Mouse (Mus musculus) intestine, embryonic 15.5 days (tissue): ENCODE results near the gene Abca2. TPM values are rescaled to one million over a fixed set of nuclear protein-coding genes. Genes with fewer than 3 reads are reported as not detected.

ENCODE experiments used
- ATAC-seq: fragments of 200-750 bp; cut with Nextera tagmentation; 2 replicates; pipeline ENCODE4 v1.8.0; 2017; ENCODE audit warnings: moderate TSS enrichment, moderate library complexity
- H3K27ac ChIP-seq: fragments of 300-500 bp; sonication (generic); 2 replicates; pipeline ENCODE4 v1.5.1; 2015; ENCODE audit warnings: mild to moderate bottlenecking, inconsistent platforms
- H3K27me3 ChIP-seq: fragments of 300-500 bp; sonication (generic); replicated peaks from 2 replicates; pipeline ENCODE4 v1.6.1; 2015; ENCODE audit warnings: inconsistent platforms
- H3K36me3 ChIP-seq: fragments of 300-500 bp; sonication (generic); 2 replicates; pipeline ENCODE4 v1.6.1; 2015; ENCODE audit warnings: inconsistent platforms
- H3K4me1 ChIP-seq: fragments of 300-500 bp; sonication (generic); replicated peaks from 2 replicates; pipeline ENCODE4 v1.6.1; 2015; ENCODE audit warnings: inconsistent platforms
- H3K4me2 ChIP-seq: fragments of 300-500 bp; sonication (generic); replicated peaks from 2 replicates; pipeline ENCODE4 v1.6.1; 2015; ENCODE audit warnings: mild to moderate bottlenecking, inconsistent platforms
- H3K4me3 ChIP-seq: fragments of 300-500 bp; sonication (generic); replicated peaks from 2 replicates; pipeline ENCODE4 v1.5.1; 2015; ENCODE audit warnings: inconsistent platforms
- H3K9ac ChIP-seq: fragments of 300-500 bp; sonication (generic); 2 replicates; pipeline ENCODE4 v1.6.1; 2015; ENCODE audit warnings: inconsistent platforms
- H3K9me3 ChIP-seq: fragments of 300-500 bp; sonication (generic); 2 replicates; pipeline ENCODE4 v1.6.1; 2016; ENCODE audit warnings: inconsistent platforms
- WGBS: fragments of 180-500 bp; shearing (Covaris S2); methylation state at CpG from one replicate; pipeline ENCODE4 v1.1.7; 2015; 5-methylcytosine and 5-hydroxymethylcytosine counted together
- polyA plus RNA-seq: library from polyadenylated mRNA; unstranded; fragments of >200 nt; fragmentation: Nextera tagmentation; extraction: Ambion mirVana; gene quantifications from 2 replicates; pipeline ENCODE4 v1.2.1, GENCODE M21; 2015

Gene Abca2
- polyA plus RNA-seq, 1 experiment from 2014 or later, result 2.8 TPM

DNA sequence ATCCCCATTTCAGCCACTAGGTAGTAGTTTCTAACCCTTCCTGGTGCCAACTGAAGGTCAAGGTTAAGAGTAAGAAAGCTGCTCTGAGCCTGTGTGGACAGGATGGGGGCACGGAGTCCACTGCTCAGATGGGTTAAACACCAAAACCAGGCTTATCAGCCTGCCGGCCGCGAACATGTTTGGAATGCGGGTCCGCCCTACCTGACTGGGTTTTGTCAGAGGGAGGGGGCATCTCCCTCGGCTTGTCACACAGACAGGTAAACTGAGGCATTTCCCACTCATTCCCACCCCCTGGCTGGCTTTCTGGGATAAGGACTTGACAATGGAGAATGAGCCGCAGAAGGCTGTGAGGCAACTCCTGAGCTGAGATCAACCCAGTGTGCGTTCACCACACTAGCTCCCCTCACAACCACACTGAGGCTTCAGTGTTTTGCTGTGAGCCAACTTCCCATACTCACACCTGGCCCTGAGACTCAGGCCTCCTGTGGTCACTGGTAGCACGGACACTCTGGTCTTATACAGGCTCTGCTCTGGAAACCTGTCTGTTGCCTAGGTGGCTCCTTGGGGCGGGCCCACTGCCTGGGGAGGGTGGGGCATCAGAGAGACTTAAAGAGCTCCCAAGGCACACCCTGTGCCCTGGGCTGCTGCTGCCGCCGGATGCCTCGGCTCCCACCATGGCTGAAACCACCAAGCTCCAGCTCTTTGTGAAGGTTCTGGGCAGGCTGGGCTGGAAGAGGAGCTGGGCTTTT is 27.9 kb downstream of the Abca2 start, which contains the start of gene Clic3:
TSS of gene Clic3 (plus strand) at position 634 of the 749 bp plus-strand sequence.
- H3K9ac ChIP-seq, result no peak within 1 kb of the TSS
- ATAC-seq, result peak; percentile 38; the same call in 1 of the 2 replicates

GRCm38 (mm10) chr2:25457022-25457896 is 28.8 kb downstream of the Abca2 start:
- Histone ChIP-seq H3K4me1 (peaks cover 34% of the 10 kb centered on the region), H3K27me3 (no peaks in the 10 kb centered on the region), H3K4me3 (no peak overlapping the region), H3K4me2 (0 out of 2 replicates have a peak overlapping the region, but pooled peaks have one; percentile 3), H3K36me3 (no peaks in the 10 kb centered on the region), H3K9me3 (no peaks in the 10 kb centered on the region), H3K27ac (no peak overlapping the region), H3K9ac (no peak overlapping the region)
- no peak for ATAC-seq
- WGBS, result 80% methylated on average over 9 of the region's 9 CpGs

More for the DNA sequence above, 27.9 kb downstream of the Abca2 start, which contains the start of gene Clic3:
- Histone ChIP-seq H3K4me1 (peaks cover 32% of the 10 kb centered on the region), H3K27me3 (no peaks in the 10 kb centered on the region), H3K27ac (no peak within 1 kb of the TSS), H3K4me3 (no peak within 1 kb of the TSS), H3K36me3 (no peaks in the 10 kb centered on the region), H3K9me3 (no peaks in the 10 kb centered on the region), H3K4me2 (0 out of 2 replicates have a peak within 1 kb of the TSS, but pooled peaks have one; percentile 3)
- WGBS, result 42% methylated on average over 14 of the region's 14 CpGs

GRCm38 (mm10) chr2:25458911-25459310 is 30.4 kb downstream of the Abca2 start:
- H3K27me3 ChIP-seq, result no peaks in the 10 kb centered on the region
- H3K4me1 ChIP-seq, result peaks cover 34% of the 10 kb centered on the region
- 69% methylated on average over 5 of the region's 5 CpGs for WGBS
- H3K9ac ChIP-seq, result no peak overlapping the region
- no peaks in the 10 kb centered on the region for H3K9me3 ChIP-seq
- no peak overlapping the region for H3K4me3 ChIP-seq
- 0 out of 2 replicates have a peak overlapping the region, but pooled peaks have one; percentile 10 for H3K27ac ChIP-seq
- no peaks in the 10 kb centered on the region for H3K36me3 ChIP-seq
- ATAC-seq, result peak; percentile 9; the same call in 1 of the 2 replicates
- H3K4me2 ChIP-seq, result 0 out of 2 replicates have a peak overlapping the region, but pooled peaks have one; percentile 77

DNA sequence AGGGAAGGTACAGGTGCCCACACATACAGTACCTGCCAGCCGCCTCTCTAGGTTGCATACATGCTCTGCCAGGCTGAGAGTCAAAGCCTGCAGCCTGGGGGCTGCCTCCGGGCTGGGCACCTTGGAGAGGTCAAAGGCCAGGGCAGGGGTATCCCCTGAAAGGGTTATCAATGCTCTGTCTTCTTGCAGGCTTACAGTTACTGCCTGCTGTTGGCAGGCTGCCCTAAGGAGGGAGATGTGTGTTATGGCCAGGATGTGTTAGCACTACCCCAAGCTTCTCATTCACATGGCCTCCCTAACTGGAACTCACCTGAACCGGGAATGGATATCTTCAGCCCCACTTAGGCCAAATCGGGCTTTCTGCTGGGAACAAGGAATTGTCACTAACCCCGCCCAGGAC is 31.6 kb downstream of the Abca2 start:
- no peaks in the 10 kb centered on the region for H3K9me3 ChIP-seq
- H3K4me1 ChIP-seq, result peaks cover 34% of the 10 kb centered on the region
- peak overlapping the region; percentile 66 for H3K9ac ChIP-seq
- H3K36me3 ChIP-seq, result no peaks in the 10 kb centered on the region
- peak overlapping the region; percentile 83 for H3K27ac ChIP-seq
- no peaks in the 10 kb centered on the region for H3K27me3 ChIP-seq
- WGBS, result 29% methylated on average over 5 of the region's 5 CpGs
- H3K4me2 ChIP-seq, result peak overlapping the region; percentile 77
- H3K4me3 ChIP-seq, result peak overlapping the region; percentile 64
- peak; percentile 9 for ATAC-seq

DNA sequence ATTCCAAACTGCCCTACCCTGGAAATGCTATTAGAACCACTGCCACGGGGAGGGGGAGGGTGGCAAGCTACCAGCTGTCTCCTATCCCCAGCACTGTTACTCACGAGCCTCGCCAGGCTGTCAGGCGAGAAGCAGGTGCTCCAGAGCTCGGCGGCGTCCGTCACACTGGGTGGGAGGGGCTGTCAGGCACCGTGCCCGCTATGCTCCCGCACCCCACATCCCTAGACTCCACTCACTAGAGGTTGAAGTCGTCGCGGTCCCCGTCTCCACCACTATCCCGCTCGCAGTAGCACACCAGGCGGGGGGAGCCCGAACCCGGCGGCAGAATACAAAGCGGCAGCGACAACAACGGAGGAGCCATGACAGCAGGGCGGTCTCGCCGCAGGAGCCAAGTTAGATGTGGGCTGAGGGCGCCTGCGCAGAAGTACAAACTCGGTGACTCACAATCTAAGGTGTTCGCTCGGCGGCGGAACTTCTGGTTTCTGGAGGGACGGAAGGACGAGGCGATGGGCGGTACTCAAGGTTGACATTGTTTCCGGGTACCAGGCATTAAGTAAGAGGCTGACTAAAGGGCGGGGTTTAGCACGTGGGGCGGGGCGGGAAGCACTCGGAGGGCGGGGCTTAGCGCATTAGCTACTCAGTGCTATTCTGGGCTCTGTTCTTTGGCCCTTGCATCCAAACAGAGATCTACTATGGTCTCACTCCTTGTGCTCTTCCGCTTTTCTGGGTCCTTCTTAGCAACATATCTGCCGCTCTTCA is 32.2 kb downstream of the Abca2 start, which contains the start of gene Paxx:
TSS of gene Paxx (minus strand) at position 544 of the 759 bp plus-strand sequence.
- Histone ChIP-seq H3K36me3 (no peaks in the 10 kb centered on the region), H3K4me3 (peak within 1 kb of the TSS; percentile 64), H3K27ac (peak within 1 kb of the TSS; percentile 83), H3K9ac (peak within 1 kb of the TSS; percentile 66), H3K27me3 (no peaks in the 10 kb centered on the region), H3K4me1 (peaks cover 37% of the 10 kb centered on the region), H3K9me3 (no peaks in the 10 kb centered on the region), H3K4me2 (peak within 1 kb of the TSS; percentile 77)
- under 1% methylated on average over 48 of the region's 48 CpGs for WGBS
- ATAC-seq, result peak; percentile 92

DNA sequence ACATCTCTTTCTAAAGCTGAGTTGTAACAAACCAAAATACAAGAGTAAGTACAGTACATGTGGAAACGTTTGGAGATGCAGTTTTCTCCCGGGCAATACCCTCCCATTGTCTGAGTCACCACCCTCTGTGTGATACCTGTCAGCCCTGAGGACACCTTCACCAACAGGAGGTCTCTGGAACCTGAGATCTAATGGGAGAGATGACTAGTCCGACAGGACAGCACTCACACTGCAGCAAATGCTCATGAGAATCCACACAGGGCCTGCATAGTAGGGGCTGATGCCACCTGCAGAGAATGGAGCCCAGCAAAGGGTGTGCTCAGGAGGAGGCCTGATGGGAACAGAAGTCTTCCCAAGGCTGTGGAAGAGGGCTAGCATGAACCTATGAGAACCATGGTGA is 32.9 kb downstream of the Abca2 start:
- H3K4me3 ChIP-seq, result peak overlapping the region; percentile 64
- peak overlapping the region; percentile 75 for H3K27ac ChIP-seq
- no peaks in the 10 kb centered on the region for H3K27me3 ChIP-seq
- WGBS, result 25% methylated on average over 3 of the region's 3 CpGs
- H3K9ac ChIP-seq, result no peak overlapping the region
- H3K4me2 ChIP-seq, result peak overlapping the region; percentile 77
- 0 out of 2 replicates have a peak, but pooled peaks have one; percentile 0 for ATAC-seq
- no peaks in the 10 kb centered on the region for H3K9me3 ChIP-seq
- no peaks in the 10 kb centered on the region for H3K36me3 ChIP-seq
- H3K4me1 ChIP-seq, result peaks cover 34% of the 10 kb centered on the region

- Histone ChIP-seq H3K4me3 (no peak overlapping the region), H3K4me1 (peaks cover 35% of the 10 kb centered on the region), H3K27me3 (no peaks in the 10 kb centered on the region), H3K9ac (no peak overlapping the region), H3K27ac (no peak overlapping the region), H3K9me3 (no peaks in the 10 kb centered on the region), H3K36me3 (no peaks in the 10 kb centered on the region), H3K4me2 (no peak overlapping the region)
- ATAC-seq, result no peak
- 91% methylated on average over 3 of the region's 3 CpGs for WGBS
These were observed 35.1 kb downstream of the Abca2 start for GRCm38 (mm10) chr2:25463630-25464029.

DNA sequence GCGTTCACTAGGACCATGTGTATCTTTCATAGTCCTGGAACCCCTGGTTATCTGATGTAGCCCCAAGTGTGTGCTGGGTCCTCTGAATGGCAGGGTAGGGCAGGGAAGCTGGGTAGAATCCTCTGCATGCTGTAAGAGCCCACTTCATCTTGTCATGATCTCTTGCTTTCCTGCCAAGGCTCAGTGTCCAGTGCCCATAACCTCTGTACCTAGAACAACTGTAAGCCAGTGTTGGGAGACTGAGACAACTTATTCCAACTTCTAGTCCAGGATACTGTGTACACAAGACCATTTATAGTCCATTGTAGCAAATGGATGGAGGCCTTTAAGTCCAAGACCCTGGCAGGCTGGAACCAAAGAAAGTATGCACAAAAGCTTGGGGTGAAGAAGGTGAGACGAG is 36.8 kb downstream of the Abca2 start:
- no peaks in the 10 kb centered on the region for H3K27me3 ChIP-seq
- H3K4me1 ChIP-seq, result peaks cover 23% of the 10 kb centered on the region
- no peak overlapping the region for H3K9ac ChIP-seq
- 78% methylated on average over 2 of the region's 2 CpGs for WGBS
- H3K36me3 ChIP-seq, result no peaks in the 10 kb centered on the region
- no peaks in the 10 kb centered on the region for H3K9me3 ChIP-seq
- no peak overlapping the region for H3K27ac ChIP-seq
- no peak overlapping the region for H3K4me2 ChIP-seq
- no peak for ATAC-seq
- H3K4me3 ChIP-seq, result no peak overlapping the region

GRCm38 (mm10) chr2:25465816-25466635 is 37.5 kb downstream of the Abca2 start:
- Histone ChIP-seq H3K27me3 (no peaks in the 10 kb centered on the region), H3K4me1 (peaks cover 22% of the 10 kb centered on the region), H3K4me3 (no peak overlapping the region), H3K4me2 (no peak overlapping the region), H3K27ac (no peak overlapping the region), H3K9ac (no peak overlapping the region), H3K36me3 (no peaks in the 10 kb centered on the region), H3K9me3 (no peaks in the 10 kb centered on the region)
- no peak for ATAC-seq
- 50% methylated on average over 10 of the region's 10 CpGs for WGBS

- Histone ChIP-seq H3K36me3 (no peaks in the 10 kb centered on the region), H3K4me3 (no peak overlapping the region), H3K27ac (no peak overlapping the region), H3K4me2 (no peak overlapping the region), H3K27me3 (no peaks in the 10 kb centered on the region), H3K4me1 (peaks cover 16% of the 10 kb centered on the region), H3K9ac (no peak overlapping the region), H3K9me3 (no peaks in the 10 kb centered on the region)
- ATAC-seq, result no peak
- 77% methylated on average over 14 of the region's 14 CpGs for WGBS
These were observed 39.3 kb downstream of the Abca2 start for GRCm38 (mm10) chr2:25467606-25468303.
